Mouse (Mus musculus) midbrain, embryonic 16.5 days (tissue): Measurements from ENCODE around the gene Cdk4. TPM values are rescaled to one million over a fixed set of nuclear protein-coding genes. Genes with fewer than 3 reads are reported as not detected.
A peak's percentile ranks its signal among the peaks of the same experiment; 100 is the strongest.

Experiments
- ATAC-seq: fragments of 200-750 bp; cut with Nextera tagmentation; 2 replicates; pipeline ENCODE4 v1.8.0; 2017; ENCODE audit warnings: moderate TSS enrichment
- H3K27ac ChIP-seq: fragments of 300-500 bp; sonication (generic); 2 replicates; pipeline ENCODE4 v1.5.1; 2014; ENCODE audit warnings: mild to moderate bottlenecking, low read length, mixed read lengths
- H3K27me3 ChIP-seq: fragments of 300-500 bp; sonication (generic); 2 replicates; pipeline ENCODE4 v1.6.1; 2014; ENCODE audit warnings: low read depth, low read length, mixed read lengths; ENCODE audit not compliant: control insufficient read depth, insufficient read depth
- H3K36me3 ChIP-seq: fragments of 300-500 bp; sonication (generic); 2 replicates; pipeline ENCODE4 v1.6.1; 2014; ENCODE audit warnings: mild to moderate bottlenecking, low read length, moderate library complexity, mixed read lengths; ENCODE audit not compliant: control insufficient read depth, insufficient read depth
- H3K4me1 ChIP-seq: fragments of 300-500 bp; sonication (generic); 2 replicates; pipeline ENCODE4 v1.6.1; 2014; ENCODE audit warnings: mild to moderate bottlenecking, low read length, mixed read lengths; ENCODE audit not compliant: control insufficient read depth, insufficient read depth
- H3K4me2 ChIP-seq: fragments of 300-500 bp; sonication (generic); 2 replicates; pipeline ENCODE4 v1.6.1; 2014; ENCODE audit warnings: mild to moderate bottlenecking, low read length, mixed read lengths
- H3K4me3 ChIP-seq: fragments of 300-500 bp; sonication (generic); 2 replicates; pipeline ENCODE4 v1.5.1; 2014; ENCODE audit warnings: low read depth, mild to moderate bottlenecking, low read length, moderate library complexity, mixed read lengths
- H3K9ac ChIP-seq: fragments of 300-500 bp; sonication (generic); 2 replicates; pipeline ENCODE4 v1.6.1; 2014; ENCODE audit warnings: low read depth, low read length, mixed read lengths
- H3K9me3 ChIP-seq: fragments of 300-500 bp; sonication (generic); replicated peaks from 2 replicates; pipeline ENCODE4 v1.6.1; 2014; ENCODE audit warnings: mild to moderate bottlenecking, low read length, mixed read lengths; ENCODE audit not compliant: control insufficient read depth, poor library complexity, severe bottlenecking
- WGBS: fragments of 180-500 bp; shearing (Covaris S2); extraction: QIAGEN DNeasy Blood & Tissue Kit; methylation state at CpG from one replicate; pipeline ENCODE4 v1.1.7; 2014; 5-methylcytosine and 5-hydroxymethylcytosine counted together
- polyA plus RNA-seq: library from polyadenylated mRNA; unstranded; fragments of >200 nt; fragmentation: Nextera tagmentation; extraction: Ambion mirVana; gene quantifications from 2 replicates; pipeline ENCODE4 v1.2.1, GENCODE M21; 2015

Gene Cdk4
- polyA plus RNA-seq, 1 experiment from 2014 or later = 646 TPM

- Histone ChIP-seq H3K27me3 (peaks cover 10% of the 10 kb centered on the region), H3K9ac (0 out of 2 replicates have a peak overlapping the region, but pooled peaks have one; percentile 26), H3K36me3 (peaks cover 32% of the 10 kb centered on the region), H3K4me3 (no peak overlapping the region), H3K4me1 (peaks cover 31% of the 10 kb centered on the region), H3K9me3 (no peaks in the 10 kb centered on the region), H3K27ac (no peak overlapping the region), H3K4me2 (no peak overlapping the region)
- 27% methylated on average over 8 of the region's 8 CpGs for WGBS
- ATAC-seq = no peak
These were observed 20.1 kb downstream of the Cdk4 start for GRCm38 (mm10) chr10:127083292-127083914.

GRCm38 (mm10) chr10:127083915-127084306 lies 20.6 kb downstream of the Cdk4 start:
- H3K27me3 ChIP-seq = peaks cover 12% of the 10 kb centered on the region
- H3K27ac ChIP-seq = no peak overlapping the region
- H3K4me2 ChIP-seq = no peak overlapping the region
- H3K4me3 ChIP-seq = no peak overlapping the region
- H3K4me1 ChIP-seq = peaks cover 30% of the 10 kb centered on the region
- peaks cover 33% of the 10 kb centered on the region for H3K36me3 ChIP-seq
- H3K9ac ChIP-seq = no peak overlapping the region
- no peaks in the 10 kb centered on the region for H3K9me3 ChIP-seq
- ATAC-seq = no peak
- 60% methylated on average over 5 of the region's 5 CpGs for WGBS

GRCm38 (mm10) chr10:127085052-127085451 lies 21.7 kb downstream of the Cdk4 start:
- H3K4me3 ChIP-seq = no peak overlapping the region
- no peak overlapping the region for H3K27ac ChIP-seq
- ATAC-seq = no peak
- peaks cover 22% of the 10 kb centered on the region for H3K27me3 ChIP-seq
- peaks cover 28% of the 10 kb centered on the region for H3K4me1 ChIP-seq
- 85% methylated on average over 9 of the region's 9 CpGs for WGBS
- H3K9ac ChIP-seq = no peak overlapping the region
- peaks cover 39% of the 10 kb centered on the region for H3K36me3 ChIP-seq
- H3K4me2 ChIP-seq = no peak overlapping the region
- no peaks in the 10 kb centered on the region for H3K9me3 ChIP-seq

- no peak overlapping the region for H3K4me3 ChIP-seq
- ATAC-seq = no peak
- 79% methylated on average over 6 of the region's 6 CpGs for WGBS
These were observed 22.3 kb downstream of the Cdk4 start for GRCm38 (mm10) chr10:127085633-127086032.

GRCm38 (mm10) chr10:127090560-127091411 lies 27.5 kb downstream of the Cdk4 start:
- Histone ChIP-seq H3K4me3 (0 out of 2 replicates have a peak overlapping the region, but pooled peaks have one; percentile 1), H3K9me3 (no peaks in the 10 kb centered on the region), H3K27ac (no peak overlapping the region), H3K9ac (0 out of 2 replicates have a peak overlapping the region, but pooled peaks have one; percentile 3), H3K4me2 (peak overlapping the region; percentile 26), H3K36me3 (peaks cover 35% of the 10 kb centered on the region), H3K27me3 (peaks cover 27% of the 10 kb centered on the region), H3K4me1 (peaks cover 12% of the 10 kb centered on the region)
- ATAC-seq = no peak
- whole genome bisulfite sequencing = 13% methylated on average over 57 of the region's 57 CpGs

More at GRCm38 (mm10) chr10:127085633-127086032, 22.3 kb downstream of the Cdk4 start:
- peaks cover 22% of the 10 kb centered on the region for H3K4me1 ChIP-seq
- H3K9ac ChIP-seq = no peak overlapping the region
- H3K27me3 ChIP-seq = peaks cover 25% of the 10 kb centered on the region
- H3K27ac ChIP-seq = no peak overlapping the region
- no peak overlapping the region for H3K4me2 ChIP-seq
- H3K9me3 ChIP-seq = no peaks in the 10 kb centered on the region
- peaks cover 39% of the 10 kb centered on the region for H3K36me3 ChIP-seq

GRCm38 (mm10) chr10:127091507-127092396 lies 28.4 kb downstream of the Cdk4 start:
- Histone ChIP-seq H3K4me2 (peak overlapping the region; percentile 26), H3K27me3 (peaks cover 27% of the 10 kb centered on the region), H3K4me3 (0 out of 2 replicates have a peak overlapping the region, but pooled peaks have one; percentile 1), H3K36me3 (peaks cover 42% of the 10 kb centered on the region), H3K27ac (no peak overlapping the region), H3K9me3 (no peaks in the 10 kb centered on the region), H3K4me1 (peaks cover 12% of the 10 kb centered on the region), H3K9ac (peak overlapping the region; percentile 3; the same call in 1 of the 2 replicates)
- 14% methylated on average over 47 of the region's 51 CpGs for WGBS
- peak; percentile 18 for ATAC-seq

- Histone ChIP-seq H3K9me3 (no peaks in the 10 kb centered on the region), H3K4me2 (no peak overlapping the region), H3K36me3 (peaks cover 36% of the 10 kb centered on the region), H3K4me3 (no peak overlapping the region), H3K4me1 (peaks cover 12% of the 10 kb centered on the region), H3K27ac (no peak overlapping the region), H3K9ac (no peak overlapping the region), H3K27me3 (peaks cover 24% of the 10 kb centered on the region)
- no peak for ATAC-seq
- WGBS = 49% methylated on average over 4 of the region's 4 CpGs
These were observed 29.4 kb downstream of the Cdk4 start for GRCm38 (mm10) chr10:127092742-127093141.

GRCm38 (mm10) chr10:127094382-127094802 lies 31.1 kb downstream of the Cdk4 start:
- Histone ChIP-seq H3K9ac (0 out of 2 replicates have a peak overlapping the region, but pooled peaks have one; percentile 21), H3K27ac (peak overlapping the region; percentile 54), H3K4me3 (no peak overlapping the region), H3K9me3 (no peaks in the 10 kb centered on the region), H3K4me1 (peaks cover 12% of the 10 kb centered on the region), H3K36me3 (peaks cover 42% of the 10 kb centered on the region), H3K27me3 (peaks cover 13% of the 10 kb centered on the region), H3K4me2 (no peak overlapping the region)
- peak; percentile 4; the same call in 1 of the 2 replicates for ATAC-seq
- WGBS = 43% methylated on average over 7 of the region's 7 CpGs
